Mouse (Mus musculus): ENCODE data around the gene Slc35b1. TPM values are rescaled to one million over a fixed set of nuclear protein-coding genes. Genes with fewer than 3 reads are reported as not detected.

The Slc35b1 gene
- total and polyA plus RNA-seq, 2 experiments from 2014 or later: 35.2 to 70.3 TPM

DNA sequence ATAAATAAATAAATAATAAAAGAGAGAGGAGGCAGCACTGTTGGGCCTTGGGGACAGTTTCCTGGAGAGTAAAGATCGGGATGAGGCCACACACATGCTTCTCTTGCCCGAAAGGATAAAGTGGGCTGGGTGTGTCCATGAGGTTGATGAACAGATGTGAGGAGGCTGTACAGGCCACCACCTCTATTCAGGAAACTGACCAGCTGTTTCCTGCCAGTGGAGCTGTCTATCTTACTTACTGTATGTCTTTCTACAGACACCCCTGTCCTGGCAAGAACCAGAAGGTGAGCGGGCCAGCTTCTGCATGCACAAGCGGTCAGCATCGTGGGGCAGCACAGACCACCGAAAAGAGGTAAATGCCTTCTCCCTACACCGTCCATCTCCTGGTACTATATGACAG lies 13.3 kb upstream of the Slc35b1 start:
- no peak for TF ChIP-seq EP300 (IDR thresholded peaks at IDR 0.05; ENCODE audit: low read depth)
- no peak for TF ChIP-seq CTCF (IDR thresholded peaks at IDR 0.05; ENCODE audit: low read depth)
- H3K27me3 ChIP-seq (ENCODE audit: control insufficient read depth, insufficient read depth, low read length): no peaks in the 10 kb centered on the region
- no peak for ATAC-seq (ENCODE audit: insufficient read depth, low read depth)
- H3K27ac ChIP-seq (ENCODE audit: low read depth): no peak overlapping the region
- no peak overlapping the region for H3K4me3 ChIP-seq (ENCODE audit: low read depth, low read length)
- H3K9ac ChIP-seq (replicated peaks; ENCODE audit: low read depth, low read length): no peak overlapping the region
- no peak overlapping the region for H3K4me2 ChIP-seq (ENCODE audit: low read depth, low read length)
- H3K36me3 ChIP-seq (replicated peaks; ENCODE audit: control insufficient read depth, insufficient read depth, low read length): peaks cover 21% of the 10 kb centered on the region; the same call in 1 of the 2 replicates
- WGBS: 88% methylated on average over 7 of the region's 7 CpGs
- peaks cover 12% of the 10 kb centered on the region for H3K4me1 ChIP-seq (ENCODE audit: control insufficient read depth, insufficient read depth)
- no peaks in the 10 kb centered on the region for H3K9me3 ChIP-seq (replicated peaks; ENCODE audit: control insufficient read depth, low read length)
- no peak for DNase-seq (ENCODE audit: low spot score)

DNA sequence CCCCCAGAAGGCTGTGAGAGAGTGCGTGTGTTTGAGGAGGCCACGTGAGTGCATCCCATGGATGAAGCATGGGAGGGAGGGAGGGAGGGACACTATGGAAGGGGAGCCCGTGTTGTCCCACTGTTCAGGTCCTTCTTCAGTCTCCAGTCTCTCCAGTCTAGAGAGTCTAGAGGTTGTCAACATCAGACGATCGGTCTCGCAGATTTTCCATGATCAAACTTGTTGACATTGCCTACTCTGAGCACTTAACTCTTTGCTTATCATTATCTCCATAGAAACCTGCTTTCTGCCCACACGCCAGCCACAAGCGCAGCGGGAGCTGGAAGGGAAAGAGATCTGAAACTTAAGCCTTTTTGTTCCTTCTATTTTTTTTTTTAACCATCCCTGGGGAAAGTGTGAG lies 5.6 kb upstream of the Slc35b1 start:
- Histone ChIP-seq H3K36me3 (replicated peaks; ENCODE audit: control insufficient read depth, insufficient read depth, low read length) (peaks cover 24% of the 10 kb centered on the region; the same call in 1 of the 2 replicates), H3K27me3 (ENCODE audit: control insufficient read depth, insufficient read depth, low read length) (no peaks in the 10 kb centered on the region), H3K4me3 (ENCODE audit: low read depth, low read length) (no peak overlapping the region), H3K27ac (ENCODE audit: low read depth) (no peak overlapping the region), H3K9ac (replicated peaks; ENCODE audit: low read depth, low read length) (no peak overlapping the region), H3K9me3 (replicated peaks; ENCODE audit: control insufficient read depth, low read length) (no peaks in the 10 kb centered on the region), H3K4me2 (ENCODE audit: low read depth, low read length) (no peak overlapping the region), H3K4me1 (ENCODE audit: control insufficient read depth, insufficient read depth) (no peaks in the 10 kb centered on the region)
- no peak for TF ChIP-seq CTCF (IDR thresholded peaks at IDR 0.05; ENCODE audit: low read depth)
- no peak for TF ChIP-seq EP300 (IDR thresholded peaks at IDR 0.05; ENCODE audit: low read depth)
- DNase-seq (ENCODE audit: low spot score) (no peak), ATAC-seq (ENCODE audit: insufficient read depth, low read depth) (no peak)
- 42% methylated on average over 9 of the region's 9 CpGs for WGBS

DNA sequence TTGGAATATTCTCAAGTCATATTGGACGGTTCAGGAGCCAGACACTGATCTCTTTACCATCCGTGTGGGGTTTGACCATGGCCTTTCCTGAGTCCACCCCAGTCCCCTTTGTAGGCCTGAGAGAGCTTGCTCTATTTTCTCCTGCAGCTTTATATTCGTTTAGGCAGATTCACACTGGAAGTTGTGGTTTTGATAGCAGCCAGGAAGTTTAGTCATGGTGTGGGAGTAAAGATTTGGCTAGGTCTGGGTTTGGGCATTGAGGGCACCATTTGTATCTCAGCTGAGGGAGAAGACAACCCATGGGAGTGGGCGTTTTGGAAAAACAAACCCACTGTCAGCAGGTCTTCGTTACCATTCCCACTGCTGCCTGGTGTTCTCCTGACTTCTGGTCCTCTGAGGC lies 4.9 kb upstream of the Slc35b1 start:
- WGBS: 53% methylated on average over 5 of the region's 5 CpGs
- Histone ChIP-seq H3K4me3 (ENCODE audit: low read depth, low read length) (no peak overlapping the region), H3K9ac (replicated peaks; ENCODE audit: low read depth, low read length) (no peak overlapping the region), H3K9me3 (replicated peaks; ENCODE audit: control insufficient read depth, low read length) (no peaks in the 10 kb centered on the region), H3K4me1 (ENCODE audit: control insufficient read depth, insufficient read depth) (no peaks in the 10 kb centered on the region), H3K27me3 (ENCODE audit: control insufficient read depth, insufficient read depth, low read length) (no peaks in the 10 kb centered on the region), H3K4me2 (ENCODE audit: low read depth, low read length) (no peak overlapping the region), H3K36me3 (replicated peaks; ENCODE audit: control insufficient read depth, insufficient read depth, low read length) (peaks cover 24% of the 10 kb centered on the region; the same call in 1 of the 2 replicates), H3K27ac (ENCODE audit: low read depth) (no peak overlapping the region)
- ATAC-seq (ENCODE audit: insufficient read depth, low read depth) (no peak), DNase-seq (ENCODE audit: low spot score) (no peak)
- no peak for TF ChIP-seq EP300 (IDR thresholded peaks at IDR 0.05; ENCODE audit: low read depth)
- no peak for TF ChIP-seq CTCF (IDR thresholded peaks at IDR 0.05; ENCODE audit: low read depth)

- no peak overlapping the region for H3K4me2 ChIP-seq (ENCODE audit: low read depth, low read length)
- WGBS: 85% methylated on average over 7 of the region's 7 CpGs
- H3K27ac ChIP-seq (ENCODE audit: low read depth): no peak overlapping the region
- ATAC-seq (ENCODE audit: insufficient read depth, low read depth) (no peak), DNase-seq (ENCODE audit: low spot score) (no peak)
- H3K27me3 ChIP-seq (ENCODE audit: control insufficient read depth, insufficient read depth, low read length): no peaks in the 10 kb centered on the region
- TF ChIP-seq EP300 (IDR thresholded peaks at IDR 0.05; ENCODE audit: low read depth): no peak
- TF ChIP-seq CTCF (IDR thresholded peaks at IDR 0.05; ENCODE audit: low read depth): no peak
- no peak overlapping the region for H3K4me3 ChIP-seq (ENCODE audit: low read depth, low read length)
- no peak overlapping the region for H3K9ac ChIP-seq (replicated peaks; ENCODE audit: low read depth, low read length)
- peaks cover 4% of the 10 kb centered on the region; the same call in 1 of the 2 replicates for H3K4me1 ChIP-seq (ENCODE audit: control insufficient read depth, insufficient read depth)
- peaks cover 15% of the 10 kb centered on the region; the same call in 1 of the 2 replicates for H3K36me3 ChIP-seq (replicated peaks; ENCODE audit: control insufficient read depth, insufficient read depth, low read length)
- no peaks in the 10 kb centered on the region for H3K9me3 ChIP-seq (replicated peaks; ENCODE audit: control insufficient read depth, low read length)
Observed at GRCm38 (mm10) chr11:95380711-95381110, 3.8 kb upstream of the Slc35b1 start.

- no peak overlapping the region for H3K4me3 ChIP-seq (ENCODE audit: low read depth, low read length)
- peaks cover 4% of the 10 kb centered on the region; the same call in 1 of the 2 replicates for H3K4me1 ChIP-seq (ENCODE audit: control insufficient read depth, insufficient read depth)
- no peaks in the 10 kb centered on the region for H3K9me3 ChIP-seq (replicated peaks; ENCODE audit: control insufficient read depth, low read length)
- no peak overlapping the region for H3K4me2 ChIP-seq (ENCODE audit: low read depth, low read length)
- no peak for ATAC-seq (ENCODE audit: insufficient read depth, low read depth)
- H3K36me3 ChIP-seq (replicated peaks; ENCODE audit: control insufficient read depth, insufficient read depth, low read length): peaks cover 11% of the 10 kb centered on the region; the same call in 1 of the 2 replicates
- 86% methylated on average over 1 of the region's 1 CpGs for WGBS
- no peak overlapping the region for H3K27ac ChIP-seq (ENCODE audit: low read depth)
- H3K9ac ChIP-seq (replicated peaks; ENCODE audit: low read depth, low read length): no peak overlapping the region
- H3K27me3 ChIP-seq (ENCODE audit: control insufficient read depth, insufficient read depth, low read length): no peaks in the 10 kb centered on the region
- TF ChIP-seq EP300 (IDR thresholded peaks at IDR 0.05; ENCODE audit: low read depth): no peak
- no peak for TF ChIP-seq CTCF (IDR thresholded peaks at IDR 0.05; ENCODE audit: low read depth)
- no peak for DNase-seq (ENCODE audit: low spot score)
Observed at GRCm38 (mm10) chr11:95381146-95381545, 3.3 kb upstream of the Slc35b1 start.

DNA sequence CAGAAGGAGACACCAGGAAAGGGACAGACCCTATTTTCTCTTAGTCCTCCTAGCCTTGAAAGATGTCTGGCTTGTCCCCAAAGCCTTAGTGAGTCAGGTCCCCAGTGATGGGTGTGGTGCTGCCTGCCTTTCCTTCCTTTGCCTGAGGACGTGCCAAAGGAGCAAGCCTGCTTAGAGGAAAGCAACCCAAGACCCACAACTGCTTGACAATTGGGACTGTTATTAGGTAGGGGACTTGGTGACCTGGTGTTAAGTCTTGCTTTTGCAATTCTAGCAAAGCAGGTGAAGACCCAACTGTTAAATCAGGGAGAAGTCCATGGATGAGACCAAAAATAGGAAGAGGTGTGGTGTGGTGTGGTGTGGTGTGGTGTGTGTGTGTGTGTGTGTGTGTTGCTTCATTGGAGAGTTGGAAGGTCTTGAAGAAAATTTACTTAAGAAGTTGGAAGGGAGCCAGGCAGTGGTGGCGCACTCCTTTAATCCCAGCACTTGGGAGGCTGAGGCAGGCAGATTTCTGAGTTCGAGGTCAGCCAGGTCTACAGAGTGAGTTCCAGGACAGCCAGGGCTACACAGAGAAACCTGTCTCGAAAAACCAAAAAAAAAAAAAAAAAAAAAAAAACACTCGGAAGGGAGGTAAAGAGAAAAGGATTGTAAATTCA lies 1.0 kb upstream of the Slc35b1 start:
- no peak for DNase-seq (ENCODE audit: low spot score)
- no peak for ATAC-seq (ENCODE audit: insufficient read depth, low read depth)
- Histone ChIP-seq H3K4me1 (ENCODE audit: control insufficient read depth, insufficient read depth) (peaks cover 4% of the 10 kb centered on the region; the same call in 1 of the 2 replicates), H3K4me3 (ENCODE audit: low read depth, low read length) (no peak overlapping the region), H3K9me3 (replicated peaks; ENCODE audit: control insufficient read depth, low read length) (no peaks in the 10 kb centered on the region), H3K27ac (ENCODE audit: low read depth) (peak overlapping the region; percentile 51), H3K36me3 (replicated peaks; ENCODE audit: control insufficient read depth, insufficient read depth, low read length) (peaks cover 21% of the 10 kb centered on the region), H3K4me2 (ENCODE audit: low read depth, low read length) (no peak overlapping the region), H3K9ac (replicated peaks; ENCODE audit: low read depth, low read length) (no peak overlapping the region), H3K27me3 (ENCODE audit: control insufficient read depth, insufficient read depth, low read length) (no peaks in the 10 kb centered on the region)
- WGBS: 67% methylated on average over 5 of the region's 5 CpGs
- TF ChIP-seq EP300 (IDR thresholded peaks at IDR 0.05; ENCODE audit: low read depth): no peak
- no peak for TF ChIP-seq CTCF (IDR thresholded peaks at IDR 0.05; ENCODE audit: low read depth)
